Comparison of ENCODE assay signal across 18 mouse cellular contexts in genomic region chr10:39315434-39316174, GRCm38 (mm10). TPM values are rescaled to one million over a fixed set of nuclear protein-coding genes. Genes with fewer than 3 reads are reported as not detected.
A peak's percentile ranks its signal among the peaks of the same experiment; 100 is the strongest.
DNase-seq lines count a peak whose midpoint lies in the region; ATAC-seq and TF ChIP-seq lines count a peak whose summit lies in the region.
"Had no signal": no experiment of that assay in that cellular context is flagged by ENCODE, and none has a peak within 500 bp of the region (broad histone marks: within the 10 kb centered on the region; RNA-seq: fewer than 3 reads in every experiment).

No protein-coding gene starts in this region.

- ATAC-seq in heart, embryonic 15.5 days (replicated peaks; ENCODE audit: insufficient number of reproducible peaks, insufficient read depth, low FRiP score, low read depth), result no peak
- ATAC-seq in lung, embryonic 14.5 days (ENCODE audit: insufficient read depth), result no peak
- ATAC-seq in forebrain, embryonic 11.5 days (replicated peaks; ENCODE audit: low FRiP score), result no peak
- ATAC-seq: forebrain, embryonic 13.5 days; intestine, embryonic 16.5 days; midbrain, embryonic 16.5 days; Patski had no signal

- H3K36me3 ChIP-seq in heart, embryonic 15.5 days, result no peaks in the 10 kb centered on the region
- no peaks in the 10 kb centered on the region for H3K36me3 ChIP-seq in lung, embryonic 14.5 days (ENCODE audit: insufficient read depth)
- no peaks in the 10 kb centered on the region for H3K36me3 ChIP-seq in forebrain, embryonic 11.5 days (ENCODE audit: control insufficient read depth, insufficient read depth, low read length)
- H3K36me3 ChIP-seq: limb, embryonic 13.5 days; neural tube, embryonic 12.5 days had no signal

- H3K27me3 ChIP-seq in heart, embryonic 15.5 days, result no peaks in the 10 kb centered on the region
- no peaks in the 10 kb centered on the region for H3K27me3 ChIP-seq in lung, embryonic 14.5 days (ENCODE audit: insufficient read depth, low read length)
- H3K27me3 ChIP-seq in forebrain, embryonic 11.5 days (ENCODE audit: control insufficient read depth, insufficient read depth, low read length), result no peaks in the 10 kb centered on the region
- H3K27me3 ChIP-seq: forebrain, embryonic 13.5 days; limb, embryonic 13.5 days; neural tube, embryonic 12.5 days; Patski had no signal

- TF ChIP-seq CTCF in lung, embryonic 14.5 days (IDR thresholded peaks at IDR 0.05; ENCODE audit: low read depth), result no peak

- no peaks in the 10 kb centered on the region for H3K9me3 ChIP-seq in heart, embryonic 15.5 days (replicated peaks)
- no peaks in the 10 kb centered on the region for H3K9me3 ChIP-seq in lung, embryonic 14.5 days (ENCODE audit: low read depth, low read length)
- H3K9me3 ChIP-seq in forebrain, embryonic 11.5 days (ENCODE audit: control insufficient read depth, low read length), result no peaks in the 10 kb centered on the region
- H3K9me3 ChIP-seq: forebrain, embryonic 13.5 days; limb, embryonic 13.5 days; neural tube, embryonic 12.5 days had no signal

- no peak overlapping the region for H3K4me2 ChIP-seq in heart, embryonic 15.5 days
- H3K4me2 ChIP-seq in lung, embryonic 14.5 days, result no peak overlapping the region
- H3K4me2 ChIP-seq in forebrain, embryonic 11.5 days (ENCODE audit: low read depth, low read length, severe bottlenecking), result no peak overlapping the region
- H3K4me2 ChIP-seq: forebrain, embryonic 13.5 days; limb, embryonic 13.5 days; neural tube, embryonic 12.5 days had no signal

- no peak overlapping the region for H3K4me3 ChIP-seq in heart, embryonic 15.5 days
- no peak overlapping the region for H3K4me3 ChIP-seq in lung, embryonic 14.5 days (ENCODE audit: low read depth, low read length)
- H3K4me3 ChIP-seq in forebrain, embryonic 11.5 days (ENCODE audit: low read depth, low read length), result no peak overlapping the region
- H3K4me3 ChIP-seq: forebrain, embryonic 13.5 days; left cerebral cortex, adult 2 months; limb, embryonic 13.5 days; neural tube, embryonic 12.5 days had no signal

- H3K4me1 ChIP-seq in heart, embryonic 15.5 days (replicated peaks), result peaks cover 3% of the 10 kb centered on the region; the same call in 1 of the 2 replicates
- H3K4me1 ChIP-seq in lung, embryonic 14.5 days (ENCODE audit: insufficient read depth), result no peaks in the 10 kb centered on the region
- no peaks in the 10 kb centered on the region for H3K4me1 ChIP-seq in forebrain, embryonic 11.5 days (replicated peaks; ENCODE audit: control insufficient read depth, insufficient read depth, low read length)
- H3K4me1 ChIP-seq: neural tube, embryonic 12.5 days had no signal

- WGBS in heart, embryonic 15.5 days, result 81% methylated on average over 6 of the region's 6 CpGs
- WGBS in lung, embryonic 14.5 days, result 71% methylated on average over 6 of the region's 6 CpGs
- 95% methylated on average over 6 of the region's 6 CpGs for WGBS in forebrain, embryonic 11.5 days

- DNase-seq in adrenal gland, postnatal 10 days, result peak; percentile 15
- DNase-seq in adrenal gland, postnatal 14 days, result no peak
- DNase-seq in heart, postnatal 36 days, result no peak
- DNase-seq in lung, embryonic 14.5 days, result peak; percentile 21
- no peak for DNase-seq in lung, postnatal 36 days
- no peak for DNase-seq in right cerebral cortex, postnatal 14 days
- DNase-seq in forebrain, embryonic 11.5 days (ENCODE audit: low spot score), result no peak
- DNase-seq: lung, postnatal 14 days had no signal

- intact Hi-C loops in heart, postnatal 36 days (cut with DNase I), result no loop called here

- H3K9ac ChIP-seq in heart, embryonic 15.5 days, result no peak overlapping the region
- H3K9ac ChIP-seq in lung, embryonic 14.5 days, result no peak overlapping the region
- H3K9ac ChIP-seq in forebrain, embryonic 11.5 days (ENCODE audit: low read length), result no peak overlapping the region
- H3K9ac ChIP-seq: forebrain, embryonic 13.5 days; limb, embryonic 13.5 days; liver, embryonic 14.5 days; neural tube, embryonic 12.5 days had no signal

- peak overlapping the region; percentile 34; the same call in 1 of the 2 replicates for H3K27ac ChIP-seq in heart, embryonic 15.5 days
- no peak overlapping the region; the same call in 1 of the 2 replicates for H3K27ac ChIP-seq in lung, embryonic 14.5 days (ENCODE audit: low read depth)
- no peak overlapping the region for H3K27ac ChIP-seq in forebrain, embryonic 11.5 days (ENCODE audit: low read depth, low read length)
- H3K27ac ChIP-seq: forebrain, embryonic 13.5 days; kidney, postnatal 0 days; left cerebral cortex, adult 2 months; limb, embryonic 13.5 days; liver, embryonic 14.5 days; neural tube, embryonic 12.5 days had no signal

RNA-seq across cellular contexts. Expression of gene Fyn, which starts 53.1 kb away (rescaled TPM):
- total RNA-seq in adrenal gland, postnatal 10 days (2021), result 10 to 100 TPM; 46.6 to 48.6 TPM
- 51.8 and 73.6 TPM in 2 replicates for total RNA-seq in adrenal gland, postnatal 14 days (2021)
- polyA plus RNA-seq in heart, embryonic 15.5 days (2015; fragmentation: Nextera tagmentation; extraction: Ambion mirVana), result 12.7 and 17.2 TPM in 2 replicates
- 10 to 100 TPM; 32.1 to 35.1 TPM for total RNA-seq in heart, postnatal 36 days (2021)
- 27.8 and 30.3 TPM in 2 replicates for polyA plus RNA-seq in lung, embryonic 14.5 days (2014; fragmentation: Nextera tagmentation; extraction: Ambion mirVana)
- polyA plus RNA-seq in forebrain, embryonic 11.5 days (2014; fragmentation: Nextera tagmentation; extraction: Ambion mirVana), result 42.7 and 44.6 TPM in 2 replicates

Comparison
In these comparisons a context has a peak if more than half of its experiments do, and no peak if none do; other contexts are left out.
1. DNase-seq: peak in adrenal gland, postnatal 10 days (single experiment) and lung, embryonic 14.5 days (single experiment); none in adrenal gland, postnatal 14 days (single experiment), heart, postnatal 36 days (0 of 2), lung, postnatal 36 days (single experiment), right cerebral cortex, postnatal 14 days (single experiment) and forebrain, embryonic 11.5 days (single experiment).